Mouse (Mus musculus) embryonic fibroblast, embryonic 13.5 days (primary cell): Measurements from ENCODE around the gene Pfkfb1. TPM values are rescaled to one million over a fixed set of nuclear protein-coding genes. Genes with fewer than 3 reads are reported as not detected.

ENCODE experiments used
- H3K27ac ChIP-seq: 2 replicates; pipeline ENCODE4 v1.5.1; 2012; ENCODE audit warnings: low read length, control low read depth, inconsistent platforms; ENCODE audit not compliant: insufficient read depth
- H3K4me1 ChIP-seq: 2 replicates; pipeline ENCODE4 v1.6.1; 2011; ENCODE audit warnings: low read length; ENCODE audit not compliant: control insufficient read depth, insufficient read depth
- H3K4me3 ChIP-seq: 2 replicates; pipeline ENCODE4 v1.5.1; 2011; ENCODE audit warnings: mild to moderate bottlenecking, control low read depth, low read length; ENCODE audit not compliant: insufficient read depth
- CTCF ChIP-seq: IDR thresholded peaks from 2 replicates; pipeline ENCODE4 v1.5.1; 2011; ENCODE audit warnings: mild to moderate bottlenecking, control low read depth, low read length, moderate library complexity, borderline replicate concordance; ENCODE audit not compliant: insufficient read depth
- POLR2A ChIP-seq: IDR thresholded peaks from 2 replicates; pipeline ENCODE4 v1.6.1; 2011; ENCODE audit warnings: low read depth, mild to moderate bottlenecking, control low read depth, low read length, moderate library complexity
- polyA plus RNA-seq: library from polyadenylated mRNA; stranded (reverse); fragments of >200 nt; gene quantifications from 2 replicates; pipeline ENCODE4 v1.2.4, GENCODE M21; 2011; ENCODE audit warnings: low read depth; ENCODE audit not compliant: missing spikeins, insufficient read length

The Pfkfb1 gene
- polyA plus RNA-seq, 1 experiment: 10.5 TPM

DNA sequence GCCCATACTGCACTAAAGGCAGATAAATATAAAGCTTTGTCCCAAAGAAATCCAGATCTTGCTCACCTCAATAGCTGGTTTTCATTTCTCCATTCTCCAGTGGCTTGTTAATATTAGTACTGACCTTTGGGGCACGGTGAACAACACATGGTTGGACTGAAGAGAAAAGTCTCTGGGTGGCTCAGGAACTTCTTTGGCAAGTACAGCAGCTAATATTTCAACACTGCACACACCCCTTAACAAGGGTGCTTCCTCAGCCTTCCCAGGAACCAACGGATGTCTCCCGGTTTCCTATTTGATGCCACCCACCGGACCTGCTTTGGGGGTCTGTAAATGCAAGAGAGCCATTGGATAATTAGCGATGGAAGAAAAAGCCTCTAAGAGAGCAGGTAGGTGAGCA lies 1.7 kb downstream of the Pfkfb1 start, which contains the start of gene Apex2:
Apex2 (minus strand) TSS at position 173 of the 400 bp plus-strand sequence.
- H3K4me1 ChIP-seq: no peaks in the 10 kb centered on the region
- TF ChIP-seq CTCF (no peak), POLR2A (no peak)
- H3K4me3 ChIP-seq: peak within 1 kb of the TSS; percentile 62; the same call in 1 of the 2 replicates
- peak within 1 kb of the TSS; percentile 50 for H3K27ac ChIP-seq

GRCm38 (mm10) chrX:150593266-150594035 lies 5.4 kb downstream of the Pfkfb1 start:
- Histone ChIP-seq H3K27ac (no peak overlapping the region), H3K4me3 (no peak overlapping the region)
- TF ChIP-seq CTCF (no peak), POLR2A (no peak)

DNA sequence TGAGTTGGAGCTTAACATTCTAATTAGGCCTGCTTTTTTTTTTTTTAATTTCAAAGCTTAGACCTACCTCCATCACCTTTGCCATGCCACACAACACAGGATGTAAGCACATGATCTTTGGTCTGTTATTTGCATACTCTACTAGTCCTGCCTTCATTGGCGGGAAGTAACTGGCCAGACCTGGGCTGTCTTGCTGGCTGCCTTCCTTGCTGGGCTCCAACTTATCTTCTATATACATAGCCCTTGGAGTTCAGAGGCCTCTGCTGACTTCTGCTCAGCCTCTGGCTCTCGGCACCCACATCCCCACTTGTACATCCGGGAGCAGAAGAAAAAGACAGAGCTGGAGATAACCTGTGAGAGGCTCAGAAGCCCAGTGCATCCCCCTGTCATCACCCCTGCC lies 6.1 kb downstream of the Pfkfb1 start:
- H3K27ac ChIP-seq: no peak overlapping the region
- H3K4me3 ChIP-seq: no peak overlapping the region
- TF ChIP-seq CTCF (no peak), POLR2A (no peak)
- H3K4me1 ChIP-seq: no peaks in the 10 kb centered on the region

More at GRCm38 (mm10) chrX:150593266-150594035, 5.4 kb downstream of the Pfkfb1 start:
- no peaks in the 10 kb centered on the region for H3K4me1 ChIP-seq

GRCm38 (mm10) chrX:150595016-150595760 lies 7.2 kb downstream of the Pfkfb1 start:
- no peaks in the 10 kb centered on the region for H3K4me1 ChIP-seq
- no peak overlapping the region for H3K4me3 ChIP-seq
- TF ChIP-seq POLR2A (no peak), CTCF (no peak)
- no peak overlapping the region for H3K27ac ChIP-seq

GRCm38 (mm10) chrX:150598882-150599281 lies 10.9 kb downstream of the Pfkfb1 start:
- H3K4me1 ChIP-seq: no peaks in the 10 kb centered on the region
- H3K4me3 ChIP-seq: no peak overlapping the region
- no peak overlapping the region for H3K27ac ChIP-seq
- no peak for TF ChIP-seq POLR2A

- TF ChIP-seq CTCF: no peak
- no peak overlapping the region for H3K27ac ChIP-seq
- no peak overlapping the region for H3K4me3 ChIP-seq
- no peaks in the 10 kb centered on the region for H3K4me1 ChIP-seq
These were observed 48.4 kb downstream of the Pfkfb1 start for GRCm38 (mm10) chrX:150636421-150636820.

- no peak overlapping the region for H3K27ac ChIP-seq
- peak overlapping the region; percentile 74 for H3K4me3 ChIP-seq
- TF ChIP-seq POLR2A (no peak), CTCF (no peak)
- H3K4me1 ChIP-seq: no peaks in the 10 kb centered on the region
These were observed 68.3 kb downstream of the Pfkfb1 start for GRCm38 (mm10) chrX:150656122-150656907.

DNA sequence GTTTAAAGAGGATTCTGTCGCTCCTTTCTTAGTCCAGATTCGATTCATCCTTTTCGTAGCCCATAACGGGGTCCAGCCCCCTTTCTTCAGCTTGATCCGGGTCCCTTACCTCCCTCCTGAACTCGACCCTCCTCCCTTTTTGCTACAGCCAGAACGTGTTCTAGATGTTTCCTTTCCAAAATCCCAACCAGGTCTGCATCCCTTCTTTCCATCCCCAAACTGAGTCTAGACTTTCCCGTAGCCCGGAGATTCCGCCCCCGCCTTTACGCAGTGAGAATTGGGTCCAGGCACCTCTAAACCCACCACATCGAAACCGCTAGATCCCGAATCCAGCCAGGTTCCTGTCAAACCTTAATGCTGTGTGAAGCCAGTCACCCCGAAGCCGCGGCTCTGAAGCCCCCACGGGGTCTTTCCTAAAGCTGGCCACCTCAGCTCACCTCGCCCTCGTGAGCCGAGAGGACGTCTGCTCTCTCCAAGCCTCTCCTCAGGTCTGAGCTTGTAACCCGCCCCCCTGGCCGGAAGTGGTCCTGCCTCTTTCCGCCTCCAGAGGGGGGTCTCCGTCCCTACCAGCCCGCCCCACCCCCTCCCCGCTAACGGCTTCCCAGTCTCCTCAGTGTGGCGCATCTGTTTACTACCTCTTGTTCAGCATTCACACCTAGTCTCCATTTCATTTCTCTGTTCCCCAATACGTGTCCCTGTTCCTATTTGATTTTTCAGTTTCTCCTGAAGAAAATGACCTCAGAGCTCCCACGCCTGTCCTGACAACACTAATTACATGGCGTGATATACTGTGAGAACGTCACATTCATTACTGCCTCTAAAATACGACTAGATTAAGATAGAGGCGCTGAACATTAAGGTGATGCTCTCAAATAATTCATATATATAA lies 69.1 kb downstream of the Pfkfb1 start, which contains the start of gene Tro:
Tro (minus strand) TSS at position 676 of the 889 bp plus-strand sequence.
- TF ChIP-seq POLR2A: peak; percentile 40; the same call in 1 of the 2 replicates
- no peak for TF ChIP-seq CTCF
- Histone ChIP-seq H3K27ac (no peak within 1 kb of the TSS), H3K4me3 (peak within 1 kb of the TSS; percentile 74), H3K4me1 (no peaks in the 10 kb centered on the region)

GRCm38 (mm10) chrX:150657797-150658118 lies 69.7 kb downstream of the Pfkfb1 start:
- Histone ChIP-seq H3K4me1 (no peaks in the 10 kb centered on the region), H3K4me3 (no peak overlapping the region), H3K27ac (no peak overlapping the region)
- no peak for TF ChIP-seq CTCF
- no peak for TF ChIP-seq POLR2A

GRCm38 (mm10) chrX:150662809-150663208 lies 74.8 kb downstream of the Pfkfb1 start:
- Histone ChIP-seq H3K4me1 (no peaks in the 10 kb centered on the region), H3K27ac (no peak overlapping the region), H3K4me3 (no peak overlapping the region)
- no peak for TF ChIP-seq POLR2A
- TF ChIP-seq CTCF: no peak
